Mouse (Mus musculus) hindbrain, embryonic 15.5 days (tissue): ENCODE measurements around the gene Camkmt. TPM values are rescaled to one million over a fixed set of nuclear protein-coding genes. Genes with fewer than 3 reads are reported as not detected.

Experiments used
- ATAC-seq: fragments of 200-750 bp; cut with Nextera tagmentation; 2 replicates; pipeline ENCODE4 v1.8.0; 2017; ENCODE audit warnings: low read depth, moderate number of reproducible peaks, moderate TSS enrichment; ENCODE audit not compliant: low FRiP score
- H3K27ac ChIP-seq: fragments of 300-500 bp; sonication (generic); replicated peaks from 2 replicates; pipeline ENCODE4 v1.5.1; 2015; ENCODE audit warnings: mild to moderate bottlenecking, inconsistent platforms
- H3K27me3 ChIP-seq: fragments of 300-500 bp; sonication (generic); 2 replicates; pipeline ENCODE4 v1.6.1; 2015; ENCODE audit warnings: control low read depth, inconsistent platforms
- H3K36me3 ChIP-seq: fragments of 300-500 bp; sonication (generic); 2 replicates; pipeline ENCODE4 v1.6.1; 2015; ENCODE audit warnings: control low read depth, inconsistent platforms
- H3K4me1 ChIP-seq: fragments of 300-500 bp; sonication (generic); replicated peaks from 2 replicates; pipeline ENCODE4 v1.6.1; 2015; ENCODE audit warnings: control low read depth, inconsistent platforms
- H3K4me2 ChIP-seq: fragments of 300-500 bp; sonication (generic); 2 replicates; pipeline ENCODE4 v1.6.1; 2015; ENCODE audit warnings: moderate library complexity, mild to moderate bottlenecking, inconsistent platforms
- H3K4me3 ChIP-seq: fragments of 300-500 bp; sonication (generic); 2 replicates; pipeline ENCODE4 v1.5.1; 2015; ENCODE audit warnings: mild to moderate bottlenecking, inconsistent platforms
- H3K9ac ChIP-seq: fragments of 300-500 bp; sonication (generic); 2 replicates; pipeline ENCODE4 v1.6.1; 2015; ENCODE audit warnings: inconsistent platforms
- H3K9me3 ChIP-seq: fragments of 300-500 bp; sonication (generic); 2 replicates; pipeline ENCODE4 v1.6.1; 2016; ENCODE audit warnings: control low read depth, inconsistent platforms
- WGBS: fragments of 180-500 bp; shearing (Covaris S2); methylation state at CpG from one replicate; pipeline ENCODE4 v1.1.7; 2015; 5-methylcytosine and 5-hydroxymethylcytosine counted together
- polyA plus RNA-seq: library from polyadenylated mRNA; unstranded; fragments of >200 nt; fragmentation: Nextera tagmentation; extraction: Ambion mirVana; gene quantifications from 2 replicates; pipeline ENCODE4 v1.2.1, GENCODE M21; 2015

Gene Camkmt
- polyA plus RNA-seq, 1 experiment from 2014 or later = 20.8 TPM

DNA sequence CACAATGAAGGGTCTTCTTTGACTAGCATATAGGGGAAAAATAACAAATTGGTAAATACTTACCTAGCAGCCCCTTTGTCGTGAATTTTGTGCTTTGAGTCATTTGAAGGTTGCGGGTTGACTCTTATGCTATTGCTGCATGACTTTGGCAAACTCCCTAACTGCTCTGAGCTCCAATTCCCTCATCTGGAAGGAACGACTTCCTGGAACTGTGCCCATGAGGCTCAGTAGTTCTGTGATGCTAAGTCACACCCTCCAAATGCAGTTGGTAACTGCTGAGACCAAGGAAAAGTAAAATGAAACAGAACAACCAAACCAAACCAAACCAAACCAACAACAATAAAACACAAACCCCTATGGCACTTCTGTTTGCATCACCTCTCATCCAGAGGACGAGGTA, 403.2 kb downstream of the Camkmt start:
- ATAC-seq = no peak
- 74% methylated on average over 4 of the region's 4 CpGs for WGBS
- Histone ChIP-seq H3K4me1 (no peaks in the 10 kb centered on the region), H3K9ac (no peak overlapping the region), H3K27ac (no peak overlapping the region), H3K36me3 (no peaks in the 10 kb centered on the region), H3K9me3 (no peaks in the 10 kb centered on the region), H3K4me3 (no peak overlapping the region), H3K27me3 (peaks cover 63% of the 10 kb centered on the region), H3K4me2 (no peak overlapping the region)

DNA sequence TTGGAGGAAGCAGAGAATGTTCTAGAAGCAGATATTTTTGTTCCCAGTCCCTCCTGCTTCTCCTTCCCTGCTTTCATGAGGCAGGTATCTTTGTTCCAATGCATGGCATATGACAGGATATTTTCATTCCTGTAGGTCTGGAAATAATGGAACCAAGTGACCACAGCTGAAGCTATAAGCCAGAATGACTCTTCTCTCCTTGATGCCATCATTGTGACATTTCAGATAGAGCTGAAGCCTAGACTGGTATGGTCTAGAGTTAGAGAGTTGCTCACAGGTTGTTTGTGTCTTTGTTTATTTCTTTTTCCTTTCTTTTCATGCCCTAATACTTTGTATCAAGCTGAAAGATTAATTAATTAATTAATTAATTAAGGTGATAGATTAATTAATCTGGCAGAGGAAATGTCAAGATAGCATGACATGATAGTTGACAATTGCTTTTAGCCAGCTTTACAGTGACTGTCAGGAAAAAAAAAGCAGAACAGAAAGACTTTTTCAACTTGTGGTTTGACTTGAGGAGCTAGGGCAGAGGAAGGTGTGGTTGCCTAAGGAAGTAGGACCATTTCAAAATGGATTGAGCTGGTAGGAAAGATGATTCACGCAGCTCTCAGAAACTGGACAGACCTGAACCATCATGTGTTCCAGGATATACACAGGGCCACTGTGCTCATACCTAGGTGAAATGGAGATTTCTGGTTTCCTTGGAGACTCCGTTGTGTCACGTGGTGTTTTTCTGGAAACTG, 404.8 kb downstream of the Camkmt start:
- no peak for ATAC-seq
- WGBS = 96% methylated on average over 3 of the region's 3 CpGs

DNA sequence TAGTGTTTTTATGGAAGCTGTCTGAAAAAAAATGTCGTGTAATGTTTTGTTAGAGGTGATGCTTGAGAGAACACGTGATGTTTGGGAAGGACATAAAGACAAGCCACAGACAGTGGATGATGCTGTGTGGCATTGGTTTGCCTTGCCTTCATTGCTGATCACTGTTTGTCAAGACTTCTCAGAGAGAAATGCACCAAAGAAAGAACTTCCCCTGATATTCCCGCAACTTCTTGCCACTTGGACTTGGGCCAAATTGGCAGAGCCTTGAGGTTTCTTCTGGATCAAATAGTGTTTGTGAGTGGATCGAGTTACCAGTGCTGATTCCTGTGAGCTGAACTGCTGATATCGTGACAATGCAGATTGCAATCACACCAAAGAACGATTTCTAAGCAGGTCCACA, 405.5 kb downstream of the Camkmt start:
- WGBS = 90% methylated on average over 6 of the region's 6 CpGs
- no peak overlapping the region for H3K9ac ChIP-seq
- H3K4me1 ChIP-seq = no peaks in the 10 kb centered on the region
- no peaks in the 10 kb centered on the region for H3K9me3 ChIP-seq
- peaks cover 39% of the 10 kb centered on the region for H3K27me3 ChIP-seq
- H3K4me2 ChIP-seq = no peak overlapping the region
- no peak for ATAC-seq
- no peak overlapping the region for H3K27ac ChIP-seq
- no peak overlapping the region for H3K4me3 ChIP-seq
- no peaks in the 10 kb centered on the region for H3K36me3 ChIP-seq

More for the DNA sequence above, 404.8 kb downstream of the Camkmt start:
- H3K27me3 ChIP-seq = peaks cover 46% of the 10 kb centered on the region
- no peaks in the 10 kb centered on the region for H3K4me1 ChIP-seq
- no peaks in the 10 kb centered on the region for H3K36me3 ChIP-seq
- H3K9me3 ChIP-seq = no peaks in the 10 kb centered on the region
- no peak overlapping the region for H3K9ac ChIP-seq
- H3K4me3 ChIP-seq = no peak overlapping the region
- H3K27ac ChIP-seq = no peak overlapping the region
- H3K4me2 ChIP-seq = no peak overlapping the region

DNA sequence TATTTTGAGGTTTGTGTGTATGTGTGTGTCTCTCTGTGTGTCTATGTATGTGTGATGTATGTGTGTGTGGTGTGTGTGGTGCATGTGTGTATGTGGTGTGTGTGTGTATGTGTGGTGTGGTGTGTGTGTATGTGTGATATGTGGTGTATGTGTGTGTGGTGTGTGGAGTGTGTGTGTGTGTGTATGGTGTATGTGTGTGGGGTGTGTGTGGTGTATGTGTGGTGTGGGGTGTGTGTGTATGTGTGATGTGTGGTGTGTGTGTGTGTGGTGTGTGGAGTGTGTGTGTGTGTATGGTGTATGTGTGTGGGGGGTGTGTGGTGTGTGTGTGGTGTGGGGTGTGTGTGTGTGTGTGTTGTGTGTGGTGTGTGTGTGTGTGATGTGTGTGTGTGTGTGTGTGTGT, 414.5 kb downstream of the Camkmt start:
- no peaks in the 10 kb centered on the region for H3K27me3 ChIP-seq

DNA sequence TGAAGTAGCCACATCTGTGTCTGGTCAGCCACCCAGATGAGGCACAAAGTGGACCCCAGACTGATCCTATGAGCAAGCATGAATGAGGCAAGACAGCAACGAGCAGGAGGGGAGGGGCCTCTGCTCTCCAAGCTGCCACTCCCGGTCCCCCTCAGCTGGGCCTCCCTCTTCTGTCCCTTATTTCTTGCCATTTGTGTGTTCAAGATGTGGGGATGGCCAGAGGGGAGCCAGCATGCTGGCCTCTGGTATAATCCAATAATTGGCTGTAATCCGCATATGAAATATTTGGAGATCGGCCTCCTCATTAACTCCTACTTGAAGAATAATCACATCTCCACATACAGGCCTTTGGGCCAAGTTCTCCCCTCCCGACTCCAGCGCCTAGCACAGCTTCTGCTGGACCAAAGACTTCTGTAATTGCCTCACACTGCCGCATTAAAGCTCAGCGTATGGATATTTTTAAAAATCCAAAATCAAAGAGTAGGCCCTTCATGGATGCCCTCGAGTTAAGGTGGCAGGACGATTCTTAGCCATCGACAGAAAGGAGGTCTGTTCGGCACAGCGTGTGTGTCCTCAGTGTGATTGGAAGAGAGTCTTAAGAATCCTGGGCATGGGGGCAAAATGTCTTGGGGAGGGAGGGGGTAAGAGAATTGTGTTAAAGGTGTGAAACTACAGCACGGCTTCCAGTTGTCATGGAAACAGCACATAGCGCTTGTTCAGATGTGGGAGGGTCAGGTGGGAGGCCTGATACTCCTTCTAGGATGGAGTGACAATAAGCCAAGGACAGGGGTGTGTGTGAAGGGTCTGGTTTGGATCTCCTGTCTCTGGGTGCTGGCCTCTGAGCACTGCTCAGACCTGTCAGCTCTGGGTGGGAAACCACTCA, 416.1 kb downstream of the Camkmt start:
- Histone ChIP-seq H3K9me3 (no peaks in the 10 kb centered on the region), H3K4me2 (no peak overlapping the region), H3K9ac (no peak overlapping the region), H3K4me3 (no peak overlapping the region), H3K36me3 (no peaks in the 10 kb centered on the region), H3K4me1 (no peaks in the 10 kb centered on the region), H3K27me3 (no peaks in the 10 kb centered on the region), H3K27ac (no peak overlapping the region)
- WGBS = 75% methylated on average over 15 of the region's 15 CpGs
- no peak for ATAC-seq

More for the DNA sequence above, 414.5 kb downstream of the Camkmt start:
- Histone ChIP-seq H3K4me3 (no peak overlapping the region), H3K36me3 (no peaks in the 10 kb centered on the region), H3K27ac (no peak overlapping the region), H3K4me1 (no peaks in the 10 kb centered on the region), H3K9ac (no peak overlapping the region), H3K9me3 (no peaks in the 10 kb centered on the region), H3K4me2 (no peak overlapping the region)
- ATAC-seq = no peak

DNA sequence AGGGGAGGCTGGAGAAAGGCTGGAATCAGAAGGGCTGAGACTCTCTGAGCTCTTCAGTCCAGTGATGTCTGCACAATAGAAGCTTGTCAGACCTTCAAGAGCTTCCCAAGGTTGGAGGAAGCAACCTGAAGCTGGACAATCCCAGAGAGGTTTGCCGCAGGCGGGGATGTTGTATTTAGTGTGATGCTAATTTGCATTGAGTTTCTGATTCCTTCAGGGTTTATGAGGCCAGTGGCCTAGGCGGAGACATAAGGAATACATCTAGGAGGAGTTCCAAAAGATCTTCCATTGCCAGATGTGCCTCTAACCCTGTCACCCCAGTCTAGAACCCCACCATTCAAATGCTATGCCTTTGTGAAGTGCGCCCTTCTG, 416.7 kb downstream of the Camkmt start:
- no peak overlapping the region for H3K4me2 ChIP-seq
- no peaks in the 10 kb centered on the region for H3K9me3 ChIP-seq
- no peak overlapping the region for H3K27ac ChIP-seq
- H3K4me1 ChIP-seq = no peaks in the 10 kb centered on the region
- no peaks in the 10 kb centered on the region for H3K27me3 ChIP-seq
- H3K9ac ChIP-seq = no peak overlapping the region
- H3K36me3 ChIP-seq = no peaks in the 10 kb centered on the region
- 92% methylated on average over 4 of the region's 4 CpGs for WGBS
- no peak for ATAC-seq
- no peak overlapping the region for H3K4me3 ChIP-seq

Other genes starting within 250 kb of the Camkmt start
- gene Ppm1b, start 133.8 kb upstream of the Camkmt start, polyA plus RNA-seq = 85.1 and 87.6 TPM in 2 replicates
- gene Slc3a1, start 62.2 kb upstream of the Camkmt start, polyA plus RNA-seq = 0.39 TPM in 2 replicates
- gene Prepl, start 311 bp upstream of the Camkmt start, polyA plus RNA-seq = 115 and 129 TPM in 2 replicates